Mouse (Mus musculus): Measurements from ENCODE around the gene Oard1. TPM values are rescaled to one million over a fixed set of nuclear protein-coding genes. Genes with fewer than 3 reads are reported as not detected.

Oard1 gene
- polyA plus RNA-seq, 1 experiment from 2014 or later = 87.4 TPM

- no peak for ATAC-seq (ENCODE audit: low FRiP score)
Measured at GRCm38 (mm10) chr17:48388666-48389065, 21.1 kb upstream of the Oard1 start.

GRCm38 (mm10) chr17:48389442-48389841 lies 20.4 kb upstream of the Oard1 start:
- Histone ChIP-seq H3K4me1 (no peaks in the 10 kb centered on the region), H3K4me3 (replicated peaks) (no peak overlapping the region), H3K27me3 (no peaks in the 10 kb centered on the region), H3K4me2 (no peak overlapping the region), H3K9ac (no peak overlapping the region), H3K27ac (no peak overlapping the region), H3K36me3 (replicated peaks) (peaks cover 82% of the 10 kb centered on the region), H3K9me3 (no peaks in the 10 kb centered on the region)
- 94% methylated on average over 5 of the region's 5 CpGs for WGBS
- no peak for ATAC-seq (ENCODE audit: low FRiP score)

More at GRCm38 (mm10) chr17:48388666-48389065, 21.1 kb upstream of the Oard1 start:
- 90% methylated on average over 2 of the region's 2 CpGs for WGBS
- Histone ChIP-seq H3K4me1 (no peaks in the 10 kb centered on the region), H3K9ac (no peak overlapping the region), H3K27me3 (no peaks in the 10 kb centered on the region), H3K36me3 (replicated peaks) (peaks cover 75% of the 10 kb centered on the region), H3K9me3 (no peaks in the 10 kb centered on the region), H3K4me3 (replicated peaks) (no peak overlapping the region), H3K4me2 (no peak overlapping the region), H3K27ac (no peak overlapping the region)

GRCm38 (mm10) chr17:48391446-48391845 lies 18.4 kb upstream of the Oard1 start:
- no peak overlapping the region for H3K4me3 ChIP-seq (replicated peaks)
- H3K36me3 ChIP-seq (replicated peaks) = peaks cover 95% of the 10 kb centered on the region
- WGBS = 91% methylated on average over 5 of the region's 5 CpGs
- H3K27me3 ChIP-seq = no peaks in the 10 kb centered on the region
- no peaks in the 10 kb centered on the region for H3K9me3 ChIP-seq
- no peak overlapping the region for H3K4me2 ChIP-seq
- no peak overlapping the region for H3K27ac ChIP-seq
- no peak overlapping the region for H3K9ac ChIP-seq
- no peaks in the 10 kb centered on the region for H3K4me1 ChIP-seq
- no peak for ATAC-seq (ENCODE audit: low FRiP score)

DNA sequence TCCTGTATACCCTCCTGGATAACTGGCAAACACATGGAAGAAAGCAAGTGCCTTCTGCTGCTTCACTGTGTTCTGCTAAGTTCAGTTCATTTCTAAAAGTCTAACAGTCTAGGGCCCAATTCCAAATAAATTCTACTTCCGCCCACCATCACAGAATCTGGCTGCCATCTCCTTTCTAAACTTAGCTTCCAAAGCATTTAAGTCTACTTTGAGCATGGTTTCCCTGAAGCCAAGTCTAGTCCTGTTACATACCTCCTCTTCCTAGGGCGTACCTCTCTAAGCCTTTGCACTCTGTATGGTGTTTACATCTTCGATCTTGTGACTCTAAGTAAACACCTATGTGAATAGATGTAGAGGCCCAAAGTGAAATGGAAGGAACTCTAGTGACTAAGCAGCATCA lies 17.2 kb upstream of the Oard1 start:
- Histone ChIP-seq H3K4me3 (replicated peaks) (no peak overlapping the region), H3K4me2 (no peak overlapping the region), H3K27me3 (no peaks in the 10 kb centered on the region), H3K36me3 (replicated peaks) (peaks cover 91% of the 10 kb centered on the region), H3K4me1 (no peaks in the 10 kb centered on the region), H3K9me3 (no peaks in the 10 kb centered on the region), H3K9ac (no peak overlapping the region), H3K27ac (no peak overlapping the region)
- 98% methylated on average over 3 of the region's 3 CpGs for WGBS
- ATAC-seq (ENCODE audit: low FRiP score) = no peak

DNA sequence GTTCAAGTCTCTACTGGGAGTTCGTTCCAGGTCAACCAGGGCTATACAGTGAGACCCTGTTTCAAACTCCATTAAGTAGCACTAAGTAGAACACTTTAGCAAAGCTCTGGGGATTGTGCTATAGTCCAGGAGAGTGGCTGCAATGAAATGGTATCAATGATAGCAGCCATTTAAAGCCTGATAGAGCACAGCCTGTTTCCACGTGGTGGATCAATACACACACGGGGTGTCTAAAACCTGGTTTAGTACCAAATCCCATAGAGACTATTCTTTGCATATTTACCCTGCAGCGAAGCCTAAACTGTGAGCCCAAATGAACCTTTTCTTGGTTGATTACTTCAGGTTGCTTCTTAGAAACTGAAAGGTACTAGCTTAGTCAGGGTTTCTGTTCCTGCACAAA lies 8.1 kb upstream of the Oard1 start:
- Histone ChIP-seq H3K4me3 (replicated peaks) (no peak overlapping the region), H3K4me2 (no peak overlapping the region), H3K27me3 (no peaks in the 10 kb centered on the region), H3K4me1 (no peaks in the 10 kb centered on the region), H3K36me3 (replicated peaks) (peaks cover 34% of the 10 kb centered on the region), H3K9me3 (no peaks in the 10 kb centered on the region), H3K9ac (no peak overlapping the region), H3K27ac (no peak overlapping the region)
- 89% methylated on average over 4 of the region's 4 CpGs for WGBS
- no peak for ATAC-seq (ENCODE audit: low FRiP score)

DNA sequence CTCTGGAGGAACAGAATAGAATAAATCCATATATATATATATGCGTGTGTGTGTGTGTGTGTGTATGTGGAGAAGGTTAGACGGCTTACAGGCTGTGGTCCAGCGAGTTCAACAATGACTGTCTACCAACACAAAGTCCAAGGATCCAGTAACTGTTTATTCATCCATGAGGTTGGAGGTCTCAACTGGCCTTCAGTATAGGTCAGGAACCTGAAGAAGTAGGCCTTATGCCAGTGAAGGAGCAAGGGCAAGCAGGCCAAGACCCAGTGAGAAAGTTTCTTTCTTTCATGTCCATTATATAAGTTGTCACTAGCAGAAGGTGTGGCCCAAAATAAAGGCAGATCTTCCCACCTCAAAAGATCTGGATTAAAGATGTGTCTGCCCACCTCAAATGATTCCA lies 7.1 kb upstream of the Oard1 start:
- Histone ChIP-seq H3K4me2 (no peak overlapping the region), H3K27ac (no peak overlapping the region), H3K9me3 (no peaks in the 10 kb centered on the region), H3K9ac (no peak overlapping the region), H3K36me3 (replicated peaks) (peaks cover 27% of the 10 kb centered on the region), H3K27me3 (no peaks in the 10 kb centered on the region), H3K4me3 (replicated peaks) (no peak overlapping the region), H3K4me1 (peaks cover 8% of the 10 kb centered on the region)
- 95% methylated on average over 3 of the region's 3 CpGs for WGBS
- no peak for ATAC-seq (ENCODE audit: low FRiP score)

- Histone ChIP-seq H3K27me3 (no peaks in the 10 kb centered on the region), H3K36me3 (replicated peaks) (peaks cover 16% of the 10 kb centered on the region), H3K27ac (no peak overlapping the region), H3K4me1 (peaks cover 15% of the 10 kb centered on the region), H3K4me2 (no peak overlapping the region), H3K9me3 (no peaks in the 10 kb centered on the region), H3K4me3 (replicated peaks) (no peak overlapping the region), H3K9ac (no peak overlapping the region)
- ATAC-seq (ENCODE audit: low FRiP score) = no peak
- 92% methylated on average over 2 of the region's 2 CpGs for WGBS
Measured at GRCm38 (mm10) chr17:48403848-48404247, 6.0 kb upstream of the Oard1 start.

GRCm38 (mm10) chr17:48404706-48405105 lies 5.1 kb upstream of the Oard1 start:
- H3K4me2 ChIP-seq = no peak overlapping the region
- H3K27me3 ChIP-seq = no peaks in the 10 kb centered on the region
- no peak overlapping the region for H3K27ac ChIP-seq
- H3K9ac ChIP-seq = no peak overlapping the region
- ATAC-seq (ENCODE audit: low FRiP score) = no peak
- H3K4me3 ChIP-seq (replicated peaks) = no peak overlapping the region
- H3K4me1 ChIP-seq = peaks cover 15% of the 10 kb centered on the region
- no peaks in the 10 kb centered on the region for H3K9me3 ChIP-seq
- WGBS = 93% methylated on average over 1 of the region's 1 CpGs
- peaks cover 7% of the 10 kb centered on the region; the same call in 1 of the 2 replicates for H3K36me3 ChIP-seq (replicated peaks)

- Histone ChIP-seq H3K4me3 (replicated peaks) (peak overlapping the region; percentile 83; the same call in 1 of the 2 replicates), H3K4me2 (peak overlapping the region; percentile 83), H3K36me3 (replicated peaks) (no peaks in the 10 kb centered on the region; the same call in 1 of the 2 replicates), H3K9ac (peak overlapping the region; percentile 99; the same call in 1 of the 2 replicates), H3K4me1 (peaks cover 27% of the 10 kb centered on the region), H3K9me3 (no peaks in the 10 kb centered on the region), H3K27ac (no peak overlapping the region), H3K27me3 (no peaks in the 10 kb centered on the region)
- ATAC-seq (ENCODE audit: low FRiP score) = no peak
- WGBS = 91% methylated on average over 4 of the region's 4 CpGs
Measured at GRCm38 (mm10) chr17:48407154-48407553, 2.7 kb upstream of the Oard1 start.

GRCm38 (mm10) chr17:48407910-48408525 lies 1.8 kb upstream of the Oard1 start:
- no peaks in the 10 kb centered on the region for H3K27me3 ChIP-seq
- ATAC-seq (ENCODE audit: low FRiP score) = no peak
- no peaks in the 10 kb centered on the region for H3K9me3 ChIP-seq
- H3K4me1 ChIP-seq = peaks cover 27% of the 10 kb centered on the region
- H3K9ac ChIP-seq = peak overlapping the region; percentile 99
- peak overlapping the region; percentile 83 for H3K4me3 ChIP-seq (replicated peaks)
- H3K4me2 ChIP-seq = peak overlapping the region; percentile 83
- no peaks in the 10 kb centered on the region for H3K36me3 ChIP-seq (replicated peaks)
- H3K27ac ChIP-seq = peak overlapping the region; percentile 100
- WGBS = 10% methylated on average over 8 of the region's 8 CpGs

DNA sequence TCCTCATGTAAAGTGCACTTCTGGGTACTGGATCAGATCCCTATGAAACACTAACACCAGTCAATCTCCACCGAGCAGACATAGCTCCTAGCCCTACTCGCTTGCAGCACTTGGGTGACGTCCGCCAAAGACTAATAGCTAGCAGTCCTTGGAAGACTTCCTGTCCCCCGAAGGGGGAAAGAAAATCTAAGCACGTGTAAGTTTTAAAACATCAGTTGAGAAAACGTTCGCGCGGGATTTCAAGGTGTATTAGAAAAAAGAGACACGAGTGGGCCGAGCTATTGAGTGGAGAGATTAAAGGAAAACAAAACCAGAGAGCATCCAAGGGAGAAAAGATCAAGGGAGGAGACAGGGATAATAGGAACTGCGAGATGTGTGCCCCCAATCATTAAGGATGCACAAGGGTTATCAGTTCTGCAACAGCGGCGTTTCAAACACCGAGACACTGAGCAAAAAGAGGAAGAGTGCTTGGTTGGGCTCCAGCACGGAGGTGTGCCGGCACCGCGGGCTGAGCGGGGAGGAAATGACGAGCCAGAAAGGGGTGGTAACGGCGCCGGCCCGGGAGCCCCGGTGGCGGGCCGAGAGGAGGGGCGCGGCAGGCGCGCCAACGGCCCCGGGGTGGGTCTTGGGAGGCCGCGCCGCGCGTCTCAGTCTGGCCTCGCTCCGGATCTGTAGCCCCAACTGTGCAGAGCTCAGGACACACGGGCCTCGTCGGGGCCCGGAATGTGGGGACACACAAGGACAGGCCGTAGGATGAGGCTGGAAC lies 1.1 kb upstream of the Oard1 start:
- H3K9ac ChIP-seq = peak overlapping the region; percentile 99
- peak overlapping the region; percentile 100 for H3K27ac ChIP-seq
- H3K4me2 ChIP-seq = peak overlapping the region; percentile 83
- WGBS = under 1% methylated on average over 47 of the region's 47 CpGs
- H3K36me3 ChIP-seq (replicated peaks) = peaks cover 4% of the 10 kb centered on the region; the same call in 1 of the 2 replicates
- peak; percentile 28 for ATAC-seq (ENCODE audit: low FRiP score)
- H3K4me3 ChIP-seq (replicated peaks) = peak overlapping the region; percentile 83
- H3K27me3 ChIP-seq = no peaks in the 10 kb centered on the region
- no peaks in the 10 kb centered on the region for H3K9me3 ChIP-seq
- H3K4me1 ChIP-seq = peaks cover 27% of the 10 kb centered on the region

DNA sequence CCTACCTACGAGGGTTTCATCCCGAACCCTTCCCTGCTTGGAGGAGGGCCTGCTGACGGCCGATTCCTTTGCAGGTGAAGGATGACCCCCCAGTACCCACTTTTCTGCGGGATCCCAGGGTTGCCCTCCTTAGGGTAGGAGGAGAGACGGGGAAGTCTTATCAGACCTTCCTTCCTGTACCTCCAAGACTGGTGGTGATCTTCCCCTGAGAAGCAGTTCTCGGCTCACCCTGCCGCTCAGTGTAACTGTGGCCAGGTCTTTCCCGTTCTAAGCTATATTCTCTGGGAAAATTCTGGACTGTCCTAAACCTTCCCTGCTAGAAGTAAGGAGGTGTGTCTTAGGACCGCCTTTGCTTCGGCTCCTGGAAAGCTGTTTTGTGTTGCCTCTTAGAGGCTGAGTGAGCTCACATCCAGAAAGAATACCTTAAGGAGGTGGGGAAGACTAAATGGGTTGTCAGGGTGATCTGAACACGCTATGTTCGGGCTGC lies 528 bp downstream of the Oard1 start:
- 0% methylated on average over 13 of the region's 13 CpGs for WGBS
- no peaks in the 10 kb centered on the region for H3K9me3 ChIP-seq

More for the DNA sequence above, 528 bp downstream of the Oard1 start:
- Histone ChIP-seq H3K4me3 (replicated peaks) (peak overlapping the region; percentile 83), H3K27me3 (no peaks in the 10 kb centered on the region), H3K4me1 (peaks cover 27% of the 10 kb centered on the region), H3K27ac (peak overlapping the region; percentile 100), H3K9ac (peak overlapping the region; percentile 78), H3K4me2 (peak overlapping the region; percentile 72), H3K36me3 (replicated peaks) (peaks cover 18% of the 10 kb centered on the region)
- ATAC-seq (ENCODE audit: low FRiP score) = peak; percentile 3
